Mouse (Mus musculus) left cerebral cortex, adult 18-20 months (tissue): ENCODE measurements around the gene Olfr295. TPM values are rescaled to one million over a fixed set of nuclear protein-coding genes. Genes with fewer than 3 reads are reported as not detected.

ENCODE experiments used
- DNase-seq, 2 experiments: peaks; one replicate each; pipeline ENCODE4 v3.0.0; 2021 to 2022; ENCODE audit warnings: low spot score in 2 of 2, mixed read lengths in 1 of 2
- long read RNA-seq, 2 experiments: library from polyadenylated mRNA; stranded (forward); transcript quantifications; one replicate each; pipeline ENCODE4 v2.0.0; 2021
- total RNA-seq, 2 experiments: library from RNA; stranded (reverse); gene quantifications; 2 replicates each; pipeline ENCODE4 v1.2.3; 2021

Gene Olfr295
- not detected for total RNA-seq
- long read RNA-seq, experiment 1: 0 reads
- long read RNA-seq, experiment 2: 0 reads

- DNase-seq: no peak
These were observed at the start of gene Olfr295 for GRCm38 (mm10) chr7:86583562-86583961. TSS of gene Olfr295 (plus strand) at chr7:86583862.

GRCm38 (mm10) chr7:86616543-86616942 is 32.9 kb downstream of the Olfr295 start, which contains the start of gene Olfr294:
TSS of gene Olfr294 (minus strand) at chr7:86616643.
- DNase-seq: no peak

Other genes with a start within 250 kb of the Olfr295 start
- not detected for gene Olfr307, start 246.3 kb upstream of the Olfr295 start, total RNA-seq
- not detected for gene Olfr305, start 216.9 kb upstream of the Olfr295 start, total RNA-seq
- gene Olfr304, start 197.2 kb upstream of the Olfr295 start, total RNA-seq: not detected
- gene Olfr303, start 186.1 kb upstream of the Olfr295 start, total RNA-seq: not detected
- gene Olfr301, start 180.0 kb upstream of the Olfr295 start, total RNA-seq: not detected
- gene Olfr299, start 123.9 kb upstream of the Olfr295 start, total RNA-seq: not detected
- not detected for gene Olfr298, start 91.4 kb upstream of the Olfr295 start, total RNA-seq
- not detected for gene Olfr297, start 63.9 kb upstream of the Olfr295 start, total RNA-seq
- gene Olfr294, start 32.8 kb downstream of the Olfr295 start, total RNA-seq: not detected
- gene Olfr293, start 65.2 kb downstream of the Olfr295 start, total RNA-seq: not detected
- not detected for gene Olfr292, start 104.5 kb downstream of the Olfr295 start, total RNA-seq
- gene Folh1, start 192.1 kb downstream of the Olfr295 start, total RNA-seq: 1 to 10 TPM; 5.9 to 6.1 TPM
- not detected for gene Vmn2r77, start 211.2 kb downstream of the Olfr295 start, total RNA-seq